Mouse (Mus musculus): ENCODE data around the gene Disp2. TPM values are rescaled to one million over a fixed set of nuclear protein-coding genes. Genes with fewer than 3 reads are reported as not detected.
A peak's percentile ranks its signal among the peaks of the same experiment; 100 is the strongest.

The Disp2 gene
- polyA plus RNA-seq, 1 experiment from 2014 or later, result 0.59 TPM

- DNase-seq, result no peak
- Histone ChIP-seq H3K36me3 (ENCODE audit: insufficient read depth) (no peaks in the 10 kb centered on the region), H3K27ac (ENCODE audit: low read depth) (no peak overlapping the region), H3K27me3 (ENCODE audit: insufficient read depth, low read length) (no peaks in the 10 kb centered on the region), H3K4me1 (ENCODE audit: insufficient read depth) (peaks cover 6% of the 10 kb centered on the region; the same call in 1 of the 2 replicates), H3K4me3 (ENCODE audit: low read depth, low read length) (no peak overlapping the region), H3K9ac (no peak overlapping the region), H3K9me3 (ENCODE audit: low read depth, low read length) (no peaks in the 10 kb centered on the region), H3K4me2 (no peak overlapping the region)
- no peak for ATAC-seq (ENCODE audit: insufficient read depth)
- TF ChIP-seq CTCF (IDR thresholded peaks at IDR 0.05; ENCODE audit: low read depth), result no peak
- WGBS, result 89% methylated on average over 11 of the region's 11 CpGs
Measured at GRCm38 (mm10) chr2:118789501-118789900, 10.0 kb downstream of the Disp2 start.

DNA sequence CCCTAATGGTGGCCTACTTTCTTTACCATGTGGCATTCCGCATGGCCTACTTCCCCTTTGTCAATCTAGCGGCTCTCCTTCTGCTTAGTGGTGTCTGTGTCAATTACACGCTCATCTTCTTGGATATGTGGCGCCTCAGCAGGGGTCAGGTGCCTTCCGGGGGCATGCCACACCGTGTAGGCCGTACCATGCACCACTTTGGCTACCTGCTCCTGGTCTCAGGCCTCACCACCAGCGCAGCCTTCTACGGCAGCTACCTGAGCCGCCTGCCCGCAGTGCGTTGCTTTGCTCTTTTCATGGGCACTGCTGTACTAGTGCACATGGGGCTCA is 10.7 kb downstream of the Disp2 start:
- Histone ChIP-seq H3K4me2 (peak overlapping the region; percentile 60), H3K9ac (peak overlapping the region; percentile 23; the same call in 1 of the 2 replicates), H3K36me3 (ENCODE audit: insufficient read depth) (no peaks in the 10 kb centered on the region), H3K4me1 (ENCODE audit: insufficient read depth) (peaks cover 6% of the 10 kb centered on the region; the same call in 1 of the 2 replicates), H3K4me3 (ENCODE audit: low read depth, low read length) (0 out of 2 replicates have a peak overlapping the region, but pooled peaks have one; percentile 21), H3K9me3 (ENCODE audit: low read depth, low read length) (no peaks in the 10 kb centered on the region), H3K27me3 (ENCODE audit: insufficient read depth, low read length) (no peaks in the 10 kb centered on the region), H3K27ac (ENCODE audit: low read depth) (no peak overlapping the region)
- no peak for TF ChIP-seq CTCF (IDR thresholded peaks at IDR 0.05; ENCODE audit: low read depth)
- DNase-seq, result no peak
- no peak; the same call in 1 of the 2 replicates for ATAC-seq (ENCODE audit: insufficient read depth)
- 59% methylated on average over 12 of the region's 12 CpGs for WGBS

DNA sequence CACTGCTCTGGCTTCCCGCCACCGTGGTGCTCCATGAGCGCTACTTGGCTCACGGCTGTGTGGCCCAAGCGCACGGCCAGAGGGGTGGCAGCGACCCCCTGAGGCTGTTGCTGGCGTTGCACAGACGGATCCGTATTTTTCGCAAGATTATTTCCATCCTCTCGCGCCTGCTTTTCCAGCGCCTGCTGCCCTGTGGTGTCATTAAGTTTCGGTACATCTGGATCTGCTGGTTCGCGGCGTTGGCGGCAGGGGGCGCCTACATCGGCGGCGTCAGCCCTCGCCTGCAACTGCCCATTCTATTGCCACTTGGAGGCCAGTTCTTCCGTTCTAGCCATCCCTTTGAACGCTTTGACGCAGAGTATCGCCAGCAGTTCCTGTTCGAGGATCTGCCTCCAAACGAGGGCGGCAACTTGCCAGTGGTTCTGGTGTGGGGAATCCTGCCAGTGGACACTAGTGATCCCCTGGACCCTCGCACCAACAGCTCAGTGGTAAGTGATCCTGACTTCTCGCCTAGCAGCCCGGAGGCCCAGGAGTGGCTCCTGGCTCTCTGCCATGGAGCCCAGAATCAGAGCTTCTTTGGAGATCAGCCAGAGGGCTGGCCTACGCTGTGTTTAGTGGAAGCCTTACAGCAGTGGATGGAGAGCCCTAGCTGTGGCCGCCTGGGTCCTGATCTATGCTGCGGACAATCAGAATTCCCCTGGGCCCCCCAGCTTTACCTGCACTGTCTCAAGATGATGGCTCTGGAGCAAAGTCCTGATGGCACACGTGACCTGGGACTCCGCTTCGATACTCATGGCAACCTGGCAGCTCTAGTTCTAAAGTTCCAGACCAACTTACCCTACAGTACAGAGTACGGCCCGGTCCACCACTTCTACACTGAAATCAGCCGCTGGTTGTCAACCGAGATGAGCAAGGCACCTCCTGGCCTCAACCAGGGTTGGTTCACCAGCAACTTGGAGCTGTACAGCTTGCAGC is 11.3 kb downstream of the Disp2 start:
- peak overlapping the region; percentile 23 for H3K9ac ChIP-seq
- DNase-seq (peak; percentile 92), ATAC-seq (ENCODE audit: insufficient read depth) (peak; percentile 84)
- H3K36me3 ChIP-seq (ENCODE audit: insufficient read depth), result no peaks in the 10 kb centered on the region
- WGBS, result 20% methylated on average over 44 of the region's 44 CpGs
- no peaks in the 10 kb centered on the region for H3K9me3 ChIP-seq (ENCODE audit: low read depth, low read length)
- H3K4me1 ChIP-seq (ENCODE audit: insufficient read depth), result peaks cover 6% of the 10 kb centered on the region; the same call in 1 of the 2 replicates
- peak; percentile 88 for TF ChIP-seq CTCF (IDR thresholded peaks at IDR 0.05; ENCODE audit: low read depth)
- no peak overlapping the region for H3K27ac ChIP-seq (ENCODE audit: low read depth)
- peak overlapping the region; percentile 21; the same call in 1 of the 2 replicates for H3K4me3 ChIP-seq (ENCODE audit: low read depth, low read length)
- no peaks in the 10 kb centered on the region for H3K27me3 ChIP-seq (ENCODE audit: insufficient read depth, low read length)
- H3K4me2 ChIP-seq, result peak overlapping the region; percentile 60

DNA sequence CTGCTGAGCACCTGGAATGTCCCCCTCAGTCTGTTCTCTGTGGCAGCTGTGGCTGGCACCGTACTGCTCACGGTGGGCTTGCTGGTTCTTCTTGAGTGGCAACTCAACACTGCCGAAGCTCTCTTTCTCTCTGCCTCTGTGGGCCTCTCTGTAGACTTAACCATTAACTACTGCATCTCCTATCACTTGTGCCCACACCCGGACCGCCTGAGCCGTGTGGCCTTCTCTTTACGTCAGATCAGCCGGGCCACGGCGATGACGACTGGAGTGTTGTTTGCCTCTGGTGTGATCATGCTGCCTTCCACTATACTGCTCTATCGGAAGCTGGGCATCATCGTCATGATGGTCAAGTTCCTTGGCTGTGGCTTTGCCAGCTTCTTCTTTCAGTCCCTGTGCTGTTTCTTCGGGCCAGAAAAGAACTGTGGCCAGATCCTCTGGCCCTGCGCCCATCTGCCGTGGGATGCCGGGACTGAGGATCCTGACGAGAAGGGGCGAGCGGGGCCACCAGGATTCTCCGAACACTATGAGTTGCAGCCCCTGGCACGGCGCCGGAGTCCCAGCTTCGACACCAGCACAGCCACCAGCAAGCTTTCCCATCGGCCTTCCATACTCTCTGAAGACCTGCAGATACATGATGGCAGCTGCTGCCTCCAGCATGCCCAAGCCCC is 12.2 kb downstream of the Disp2 start:
- Histone ChIP-seq H3K9ac (no peak overlapping the region), H3K27me3 (ENCODE audit: insufficient read depth, low read length) (no peaks in the 10 kb centered on the region), H3K9me3 (ENCODE audit: low read depth, low read length) (no peaks in the 10 kb centered on the region), H3K4me2 (no peak overlapping the region), H3K36me3 (ENCODE audit: insufficient read depth) (no peaks in the 10 kb centered on the region), H3K4me1 (ENCODE audit: insufficient read depth) (peaks cover 6% of the 10 kb centered on the region; the same call in 1 of the 2 replicates), H3K27ac (ENCODE audit: low read depth) (no peak overlapping the region), H3K4me3 (ENCODE audit: low read depth, low read length) (no peak overlapping the region)
- no peak for ATAC-seq (ENCODE audit: insufficient read depth)
- no peak for DNase-seq
- WGBS, result 90% methylated on average over 26 of the region's 26 CpGs
- no peak for TF ChIP-seq CTCF (IDR thresholded peaks at IDR 0.05; ENCODE audit: low read depth)

DNA sequence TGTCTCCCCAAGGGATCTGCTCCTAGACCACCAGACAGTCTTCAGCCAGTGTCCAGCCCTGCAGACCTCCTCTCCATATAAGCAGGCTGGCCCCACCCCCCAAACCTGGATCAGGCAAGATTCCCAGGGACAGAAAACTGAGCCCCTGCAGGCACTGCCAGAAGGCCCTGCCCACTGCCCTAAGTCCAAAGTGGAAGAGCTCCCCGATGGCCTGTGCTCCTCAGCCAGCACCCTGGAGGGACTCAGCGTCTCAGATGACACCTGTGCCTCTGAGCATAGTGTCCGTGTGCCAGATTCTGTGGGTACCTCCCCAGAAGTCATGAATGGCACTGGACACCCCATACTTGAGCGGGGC is 12.7 kb downstream of the Disp2 start:
- Histone ChIP-seq H3K27ac (ENCODE audit: low read depth) (no peak overlapping the region), H3K9ac (no peak overlapping the region), H3K4me2 (no peak overlapping the region), H3K4me3 (ENCODE audit: low read depth, low read length) (no peak overlapping the region), H3K9me3 (ENCODE audit: low read depth, low read length) (no peaks in the 10 kb centered on the region), H3K4me1 (ENCODE audit: insufficient read depth) (peaks cover 6% of the 10 kb centered on the region; the same call in 1 of the 2 replicates), H3K27me3 (ENCODE audit: insufficient read depth, low read length) (no peaks in the 10 kb centered on the region), H3K36me3 (ENCODE audit: insufficient read depth) (no peaks in the 10 kb centered on the region)
- TF ChIP-seq CTCF (IDR thresholded peaks at IDR 0.05; ENCODE audit: low read depth), result no peak
- no peak for ATAC-seq (ENCODE audit: insufficient read depth)
- no peak for DNase-seq
- 74% methylated on average over 4 of the region's 4 CpGs for WGBS

GRCm38 (mm10) chr2:118793636-118794035 is 14.1 kb downstream of the Disp2 start:
- no peak overlapping the region for H3K9ac ChIP-seq
- H3K27ac ChIP-seq (ENCODE audit: low read depth), result no peak overlapping the region
- DNase-seq (no peak), ATAC-seq (ENCODE audit: insufficient read depth) (no peak)
- no peak overlapping the region for H3K4me2 ChIP-seq
- H3K27me3 ChIP-seq (ENCODE audit: insufficient read depth, low read length), result no peaks in the 10 kb centered on the region
- no peaks in the 10 kb centered on the region for H3K9me3 ChIP-seq (ENCODE audit: low read depth, low read length)
- 86% methylated on average over 4 of the region's 4 CpGs for whole genome bisulfite sequencing
- H3K4me1 ChIP-seq (ENCODE audit: insufficient read depth), result peaks cover 6% of the 10 kb centered on the region; the same call in 1 of the 2 replicates
- no peak for TF ChIP-seq CTCF (IDR thresholded peaks at IDR 0.05; ENCODE audit: low read depth)
- H3K4me3 ChIP-seq (ENCODE audit: low read depth, low read length), result no peak overlapping the region
- no peaks in the 10 kb centered on the region for H3K36me3 ChIP-seq (ENCODE audit: insufficient read depth)

DNA sequence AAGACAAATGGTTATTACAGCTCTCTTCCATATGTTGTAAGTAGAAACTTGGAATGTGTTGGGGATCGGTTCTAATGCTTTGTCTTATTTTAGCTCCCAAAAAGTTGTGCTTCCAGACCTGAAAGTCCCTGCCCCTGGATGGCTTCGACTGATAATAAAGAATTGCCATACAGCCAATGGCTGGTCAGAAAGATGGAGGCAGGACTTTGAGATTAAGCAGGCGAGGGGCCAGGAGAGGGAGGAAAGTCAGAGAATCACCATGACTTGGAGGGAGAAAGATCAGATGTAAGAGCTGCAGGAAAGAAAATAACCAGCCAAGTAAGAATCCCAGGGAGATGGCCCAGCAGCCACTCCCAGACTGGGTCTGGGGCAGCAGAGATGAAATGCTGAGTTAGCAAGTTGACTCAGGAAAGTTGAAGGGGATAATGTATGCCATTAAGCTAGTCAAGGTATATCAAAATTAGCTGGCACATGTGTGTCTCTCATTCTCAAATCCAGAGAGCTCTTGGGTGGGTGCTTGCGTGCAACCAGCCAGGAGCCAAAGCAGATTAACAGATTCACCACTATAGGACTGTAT is 23.1 kb downstream of the Disp2 start:
- TF ChIP-seq CTCF (IDR thresholded peaks at IDR 0.05; ENCODE audit: low read depth), result no peak
- DNase-seq, result no peak
- Histone ChIP-seq H3K4me2 (no peak overlapping the region), H3K4me1 (ENCODE audit: insufficient read depth) (no peaks in the 10 kb centered on the region), H3K9me3 (ENCODE audit: low read depth, low read length) (no peaks in the 10 kb centered on the region), H3K27me3 (ENCODE audit: insufficient read depth, low read length) (no peaks in the 10 kb centered on the region), H3K27ac (ENCODE audit: low read depth) (no peak overlapping the region), H3K36me3 (ENCODE audit: insufficient read depth) (no peaks in the 10 kb centered on the region), H3K9ac (no peak overlapping the region), H3K4me3 (ENCODE audit: low read depth, low read length) (no peak overlapping the region)
- ATAC-seq (ENCODE audit: insufficient read depth), result no peak
- 68% methylated on average over 4 of the region's 4 CpGs for WGBS
